ENCODE assay signal across 8 mouse cellular contexts in genomic region chr4:127125834-127126463, GRCm38 (mm10). TPM values are rescaled to one million over a fixed set of nuclear protein-coding genes. Genes with fewer than 3 reads are reported as not detected.
A peak's percentile ranks its signal among the peaks of the same experiment; 100 is the strongest.
DNase-seq lines count a peak whose midpoint lies in the region; ATAC-seq lines count a peak whose summit lies in the region.

No protein-coding gene starts in this region.

- H3K36me3 ChIP-seq in hindbrain, embryonic 16.5 days (ENCODE audit: control insufficient read depth, insufficient read depth, low read length), result peaks cover 12% of the 10 kb centered on the region
- 0 out of 2 replicates have a peak, but pooled peaks cover 4% of the 10 kb centered on the region for H3K36me3 ChIP-seq in macrophage (ENCODE audit: inconsistent target)

- no peaks in the 10 kb centered on the region for H3K27me3 ChIP-seq in hindbrain, embryonic 16.5 days (replicated peaks; ENCODE audit: control insufficient read depth, insufficient read depth, low read length)

- peak overlapping the region; percentile 79 for H3K4me2 ChIP-seq in hindbrain, embryonic 16.5 days (ENCODE audit: low read length)

- H3K9me3 ChIP-seq in hindbrain, embryonic 16.5 days (ENCODE audit: control insufficient read depth, low read length), result no peaks in the 10 kb centered on the region

- peaks cover 5% of the 10 kb centered on the region for H3K4me1 ChIP-seq in hindbrain, embryonic 16.5 days (ENCODE audit: control insufficient read depth, insufficient read depth, low read depth, low read length)

- peak; percentile 85 for DNase-seq in WW6 (ENCODE audit: low read depth, low spot score)
- peak; percentile 57 to 81 for DNase-seq in cerebellum, postnatal 4 days (ENCODE audit: low spot score in 2 of 2)
- DNase-seq in gastrocnemius, adult 18-20 months (ENCODE audit: low spot score), result peak; percentile 80
- peak; percentile 55 to 59 for DNase-seq in left cerebral cortex, adult 18-20 months (ENCODE audit: low spot score in 2 of 2)
- DNase-seq in right cerebral cortex, adult 2 months (ENCODE audit: low spot score in 2 of 2), result peak; percentile 45 to 49
- peak; percentile 93 for DNase-seq in urinary bladder, postnatal 14 days (ENCODE audit: low spot score)

- H3K4me3 ChIP-seq in hindbrain, embryonic 16.5 days (ENCODE audit: low read length), result peak overlapping the region; percentile 65
- peak overlapping the region; percentile 90 for H3K4me3 ChIP-seq in macrophage (ENCODE audit: inconsistent target)

- H3K9ac ChIP-seq in hindbrain, embryonic 16.5 days (ENCODE audit: low read depth, low read length), result peak overlapping the region; percentile 78

- peak; percentile 99 for ATAC-seq in hindbrain, embryonic 16.5 days

- peak overlapping the region; percentile 39; the same call in 1 of the 2 replicates for H3K27ac ChIP-seq in hindbrain, embryonic 16.5 days (ENCODE audit: low read depth, low read length)
- peak overlapping the region; percentile 50 for H3K27ac ChIP-seq in macrophage

- WGBS in hindbrain, embryonic 16.5 days, result under 1% methylated on average over 34 of the region's 35 CpGs
- WGBS in macrophage (ENCODE audit: missing documents), result under 1% methylated on average over 33 of the region's 35 CpGs

- H3K79me2 ChIP-seq in macrophage (ENCODE audit: inconsistent target), result peaks cover 4% of the 10 kb centered on the region; the same call in 1 of the 2 replicates

RNA-seq across cellular contexts. Expression of gene Tmem35b, which starts 2.5 kb away (rescaled TPM):
- under 1 TPM; 0.62 to 0.90 TPM for total RNA-seq in gastrocnemius, adult 18-20 months (2021)
- polyA plus RNA-seq in hindbrain, embryonic 16.5 days (2015; fragmentation: Nextera tagmentation; extraction: Ambion mirVana), result 16.9 and 17.5 TPM in 2 replicates
- 1 to 10 TPM; 3.3 TPM for total RNA-seq in left cerebral cortex, adult 18-20 months (2021)
- 10 to 100 TPM in 9 of 26 experiments, 1 to 10 TPM in 17; 4.8 to 18.2 (median 8.9) TPM for total RNA-seq in macrophage (2018; cell fraction: chromatin; rRNA removed)
- total RNA-seq in macrophage (2018; cell fraction: cytosol; rRNA removed), result 10 to 100 TPM; 19.7 to 28.1 (median 24.3) TPM
- total RNA-seq in macrophage (2018; cell fraction: nucleus; rRNA removed), result 10 to 100 TPM in 23 of 26 experiments, 1 to 10 TPM in 3; 2.7 to 36.8 (median 17.1) TPM
- 16.5 to 26.8 TPM (median 18.8 TPM) in 3 replicates for polyA plus RNA-seq in macrophage (2018)

RNA-seq across cellular contexts. Expression of gene Dlgap3, which starts 43.1 kb away (rescaled TPM):
- under 1 TPM in 1 of 2 experiments, not detected in 1; 0.21 TPM for total RNA-seq in gastrocnemius, adult 18-20 months (2021)
- 21.0 and 22.3 TPM in 2 replicates for polyA plus RNA-seq in hindbrain, embryonic 16.5 days (2015; fragmentation: Nextera tagmentation; extraction: Ambion mirVana)
- total RNA-seq in left cerebral cortex, adult 18-20 months (2021), result 100 to 1,000 TPM; 368 to 379 TPM
- under 1 TPM in 1 of 26 experiments, not detected in 25; 0.20 TPM for total RNA-seq in macrophage (2018; cell fraction: chromatin; rRNA removed)
- total RNA-seq in macrophage (2018; cell fraction: cytosol; rRNA removed), result under 1 TPM in 2 of 26 experiments, not detected in 24; 0.04 to 0.05 TPM
- under 1 TPM in 1 of 26 experiments, not detected in 25; 0.12 TPM for total RNA-seq in macrophage (2018; cell fraction: nucleus; rRNA removed)
- polyA plus RNA-seq in macrophage (2018), result not detected in 3 replicates

RNA-seq across cellular contexts. Expression of gene Zmym6, which starts 48.8 kb away (rescaled TPM):
- 1 to 10 TPM; 3.6 to 4.6 TPM for total RNA-seq in gastrocnemius, adult 18-20 months (2021)
- 30.6 and 35.0 TPM in 2 replicates for polyA plus RNA-seq in hindbrain, embryonic 16.5 days (2015; fragmentation: Nextera tagmentation; extraction: Ambion mirVana)
- total RNA-seq in left cerebral cortex, adult 18-20 months (2021), result 10 to 100 TPM; 33.5 to 37.6 TPM
- 100 to 1,000 TPM in 19 of 26 experiments, 10 to 100 TPM in 7; 21.9 to 212 (median 158) TPM for total RNA-seq in macrophage (2018; cell fraction: chromatin; rRNA removed)
- total RNA-seq in macrophage (2018; cell fraction: cytosol; rRNA removed), result 10 to 100 TPM in 5 of 26 experiments, 1 to 10 TPM in 21; 2.1 to 12.8 (median 7.6) TPM
- 100 to 1,000 TPM in 5 of 26 experiments, 10 to 100 TPM in 21; 14.1 to 122 (median 73.5) TPM for total RNA-seq in macrophage (2018; cell fraction: nucleus; rRNA removed)
- polyA plus RNA-seq in macrophage (2018), result 7.1 to 12.6 TPM (median 10.1 TPM) in 3 replicates

Comparison
In these comparisons a context has a peak if more than half of its experiments do, and no peak if none do; other contexts are left out.
1. Peak in every context shown above with its lines: DNase-seq, ATAC-seq, H3K4me3 ChIP-seq and H3K27ac ChIP-seq.
2. RNA of gene Dlgap3, which starts 43.1 kb away (total RNA-seq): 368 to 379 TPM in left cerebral cortex, adult 18-20 months; 0.21 TPM in gastrocnemius, adult 18-20 months; every median in the first group is over 100 times any median in the second.
3. RNA of gene Zmym6, which starts 48.8 kb away (total RNA-seq): 33.5 to 37.6 TPM in left cerebral cortex, adult 18-20 months; 3.6 to 4.6 TPM in gastrocnemius, adult 18-20 months; every median in the first group is over 4 times any median in the second.